Mouse (Mus musculus) forelimb bud, embryonic 11.5 days (tissue): ENCODE measurements around the gene Bcl3.
A peak's percentile ranks its signal among the peaks of the same experiment; 100 is the strongest.

Experiments
- DNase-seq: peaks from one replicate; pipeline ENCODE4 v3.0.0-alpha.2; 2012; ENCODE audit warnings: low read depth, low spot score

The Bcl3 gene

GRCm38 (mm10) chr7:19834055-19834454, 11.5 kb upstream of the Bcl3 start:
- DNase-seq = no peak

- DNase-seq = no peak
These were observed 9.3 kb upstream of the Bcl3 start for GRCm38 (mm10) chr7:19831837-19832236.

- no peak for DNase-seq
These were observed 8.1 kb upstream of the Bcl3 start for GRCm38 (mm10) chr7:19830682-19831156.

GRCm38 (mm10) chr7:19829694-19830093, 7.1 kb upstream of the Bcl3 start:
- no peak for DNase-seq

DNA sequence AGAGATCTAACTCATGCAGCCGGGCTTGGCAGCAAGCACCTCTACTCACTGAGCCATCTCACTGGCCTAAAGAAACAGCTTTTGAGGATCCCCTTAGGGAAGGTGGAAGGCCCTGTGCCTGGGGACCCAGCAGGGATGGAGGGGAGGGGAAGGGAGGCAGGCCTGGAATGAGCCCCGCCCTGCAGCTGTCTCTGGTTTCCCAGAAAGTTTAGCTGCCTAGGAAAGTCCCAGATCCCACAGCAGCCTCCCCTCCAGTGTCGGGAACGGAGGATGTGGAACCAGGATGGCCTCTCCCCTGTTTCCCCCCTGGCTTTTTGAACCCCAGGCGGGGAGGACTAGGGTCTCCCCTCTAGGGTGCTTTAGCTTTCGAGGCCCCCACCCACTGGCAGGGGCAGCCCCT, 4.2 kb upstream of the Bcl3 start:
- DNase-seq = no peak

GRCm38 (mm10) chr7:19824182-19824973, 1.8 kb upstream of the Bcl3 start:
- peak; percentile 60 for DNase-seq

GRCm38 (mm10) chr7:19823256-19824181, 949 bp upstream of the Bcl3 start:
- DNase-seq = no peak

GRCm38 (mm10) chr7:19822193-19822592, 377 bp downstream of the Bcl3 start:
- no peak for DNase-seq

- no peak for DNase-seq
These were observed 937 bp downstream of the Bcl3 start for GRCm38 (mm10) chr7:19821633-19822032.

DNA sequence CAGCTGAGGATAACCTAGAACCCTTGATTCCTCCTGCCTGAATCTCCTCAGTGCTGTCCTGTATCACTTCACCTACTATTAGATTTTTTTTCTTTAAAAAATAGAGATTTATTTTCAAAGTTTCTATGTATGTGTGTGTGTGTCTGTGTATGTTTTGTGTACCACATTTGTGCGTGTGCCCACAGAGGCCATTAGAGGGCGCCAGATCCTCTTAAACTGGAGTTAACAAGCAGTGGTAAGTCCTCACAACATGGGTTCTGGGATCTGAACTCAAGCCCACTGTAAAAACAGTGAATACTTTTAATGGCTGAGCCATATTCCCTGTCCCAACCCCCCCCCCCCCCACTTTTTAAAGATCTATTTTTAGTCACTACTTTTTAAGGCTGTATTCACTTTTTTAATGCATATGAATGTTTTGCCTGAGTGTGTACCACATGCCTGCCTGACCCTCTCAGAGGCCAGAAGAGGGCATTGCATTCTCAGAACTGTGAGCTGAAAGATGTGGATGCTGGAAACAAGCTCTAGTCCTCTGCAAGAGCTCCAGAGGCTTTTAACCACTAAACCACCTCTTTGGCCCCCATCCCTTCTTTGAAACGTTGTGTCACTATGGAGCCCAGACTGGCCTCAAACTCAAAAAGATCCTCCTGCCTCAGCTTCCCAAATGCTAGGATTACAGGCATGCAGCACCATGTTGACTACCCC, 2.1 kb downstream of the Bcl3 start:
- no peak for DNase-seq

DNA sequence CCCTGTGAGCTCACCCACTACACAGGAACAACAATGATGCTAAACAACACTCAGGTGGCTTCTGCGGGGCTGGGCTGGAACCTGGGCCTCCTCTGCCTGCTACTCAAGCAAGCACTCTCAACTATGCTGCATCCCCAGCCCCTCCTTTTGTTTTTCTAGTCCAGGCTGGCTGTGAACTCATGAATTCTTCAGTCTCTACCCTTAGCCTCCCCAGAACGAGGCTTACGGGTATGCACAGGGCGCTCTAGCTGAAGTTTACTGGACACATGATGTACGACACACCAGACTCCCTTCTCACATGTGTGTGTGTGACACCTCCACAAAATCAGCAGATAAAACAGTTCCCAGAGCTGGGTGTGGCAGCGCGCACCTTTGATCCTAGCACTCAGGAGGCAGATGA, 3.7 kb downstream of the Bcl3 start:
- DNase-seq = no peak

DNA sequence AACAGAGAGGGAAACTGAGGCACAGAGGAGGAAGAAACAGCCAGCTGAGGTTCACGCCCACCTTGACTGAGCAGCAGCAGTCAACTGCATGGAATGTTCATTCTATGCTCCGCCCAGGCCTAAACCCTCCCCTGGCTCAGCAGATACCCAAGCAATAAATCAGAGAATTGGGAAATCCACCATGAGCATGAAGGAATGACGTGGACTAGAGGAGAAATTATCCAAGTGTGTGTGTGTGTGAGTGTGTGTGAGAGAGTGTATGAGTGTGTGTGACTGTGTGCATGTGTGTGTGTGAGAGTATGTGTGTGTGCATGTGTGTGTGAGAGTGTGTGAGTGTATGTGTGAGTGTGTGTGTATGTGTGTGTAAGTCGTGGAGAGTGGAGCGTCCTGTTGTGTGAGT, 4.1 kb downstream of the Bcl3 start:
- DNase-seq = no peak

DNA sequence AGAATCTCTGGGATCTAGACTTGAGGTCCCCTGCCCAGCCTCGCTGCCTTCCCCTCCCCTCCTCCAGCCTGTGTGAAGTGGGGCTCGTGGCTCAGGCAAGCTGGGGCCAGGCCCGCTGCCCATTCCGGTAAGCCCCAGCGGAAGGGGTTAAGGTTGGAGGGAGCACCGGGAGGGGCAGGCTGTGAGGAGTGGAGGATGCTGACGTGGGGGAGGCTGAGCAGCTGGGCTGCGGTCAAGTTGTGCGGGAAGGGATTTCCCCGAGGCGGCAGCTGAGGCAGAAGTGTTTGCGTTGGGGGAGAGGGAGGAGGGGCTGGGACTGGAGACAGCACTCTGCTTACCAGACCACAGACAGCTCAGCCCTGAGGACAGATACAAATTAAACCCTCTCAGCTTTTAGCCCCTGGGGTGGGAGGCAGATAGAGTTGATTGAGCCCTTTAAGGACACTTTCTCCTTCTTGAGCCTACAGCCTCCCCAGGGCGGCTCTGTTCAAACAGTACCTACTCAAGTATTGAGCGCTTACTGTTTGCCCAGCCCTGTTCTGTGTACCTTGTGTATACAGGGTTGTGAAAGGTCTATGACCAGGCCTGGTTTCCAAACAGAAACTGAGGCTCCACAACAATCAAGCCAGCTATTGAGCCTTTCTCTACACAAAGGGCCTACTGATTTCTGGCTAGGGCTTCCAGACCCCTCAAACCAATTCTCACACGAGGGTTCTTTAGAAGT, 5.0 kb downstream of the Bcl3 start:
- peak; percentile 40 for DNase-seq

- peak; percentile 47 for DNase-seq
These were observed 6.3 kb downstream of the Bcl3 start for GRCm38 (mm10) chr7:19816224-19816771.

- no peak for DNase-seq
These were observed 7.0 kb downstream of the Bcl3 start for GRCm38 (mm10) chr7:19815296-19816223.

GRCm38 (mm10) chr7:19813579-19814122, 8.9 kb downstream of the Bcl3 start:
- no peak for DNase-seq

DNA sequence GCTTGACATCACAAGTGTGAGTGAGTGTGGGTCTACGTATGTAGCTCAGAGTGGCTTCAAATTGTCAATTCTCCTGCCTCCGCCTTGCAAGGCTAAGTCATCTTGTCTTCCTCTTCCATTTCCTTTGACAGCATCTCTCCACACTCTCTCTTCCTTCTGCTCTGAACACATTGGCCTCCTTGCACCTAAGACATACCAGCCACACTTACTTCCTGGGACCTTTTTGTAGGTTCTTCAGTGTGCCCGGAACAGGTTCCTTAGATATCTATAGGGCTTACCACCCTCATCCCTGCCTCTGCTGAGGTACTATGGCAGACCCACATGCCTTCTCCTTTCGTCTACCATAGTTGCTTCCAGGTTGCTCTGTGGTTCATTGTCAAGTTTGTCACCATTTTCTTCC, 9.4 kb downstream of the Bcl3 start:
- DNase-seq = no peak

DNA sequence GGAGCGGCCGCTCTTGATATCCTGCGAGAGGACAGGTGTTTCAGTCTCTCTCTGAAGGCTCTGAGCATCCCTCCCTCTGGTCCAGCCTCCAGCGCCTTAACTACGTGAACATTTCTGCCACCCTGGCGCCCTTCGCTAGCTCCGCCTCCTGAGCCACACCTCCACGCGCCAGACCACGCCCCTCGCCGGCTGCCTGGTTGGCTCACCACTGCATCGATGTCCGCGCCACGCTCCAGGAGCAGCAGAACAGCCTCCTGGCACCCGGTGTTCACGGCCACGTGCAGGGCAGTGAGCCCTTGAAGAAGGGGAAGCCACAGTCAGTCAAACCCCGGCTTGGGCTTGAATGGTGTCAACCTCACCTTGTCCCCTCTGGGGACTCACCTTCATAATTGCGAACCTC, 11.5 kb downstream of the Bcl3 start:
- DNase-seq = no peak

DNA sequence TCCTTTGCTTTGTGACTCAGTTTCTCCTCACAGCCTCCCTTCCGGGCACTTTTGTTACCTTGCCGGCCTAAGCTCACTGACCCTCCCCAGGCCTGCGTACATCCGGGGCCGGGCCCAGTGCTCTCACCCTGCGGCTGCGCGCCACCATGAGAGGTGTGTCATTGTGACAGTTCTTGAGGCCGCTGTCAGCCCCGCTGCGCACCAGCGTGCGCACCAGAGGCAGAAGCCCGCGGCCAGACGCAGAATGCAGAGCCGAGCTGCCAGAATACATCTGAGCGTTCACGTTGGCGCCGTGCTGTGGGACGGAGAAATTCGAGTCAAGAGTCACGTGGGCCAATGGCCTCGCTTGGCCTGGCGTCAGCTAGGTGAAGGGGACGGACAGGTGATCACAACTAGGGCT, 13.2 kb downstream of the Bcl3 start:
- no peak for DNase-seq
